Mouse (Mus musculus) neural tube, embryonic 12.5 days (tissue): ENCODE results near the gene Eps8l2. TPM values are rescaled to one million over a fixed set of nuclear protein-coding genes. Genes with fewer than 3 reads are reported as not detected.

Source experiments
- ATAC-seq: fragments of 200-750 bp; cut with Nextera tagmentation; 2 replicates; pipeline ENCODE4 v1.8.0; 2017; ENCODE audit warnings: low read depth, mild to moderate bottlenecking, moderate TSS enrichment, moderate library complexity; ENCODE audit not compliant: low FRiP score
- H3K27ac ChIP-seq: fragments of 300-500 bp; sonication (generic); 2 replicates; pipeline ENCODE4 v1.5.1; 2016
- H3K27me3 ChIP-seq: fragments of 300-500 bp; sonication (generic); replicated peaks from 2 replicates; pipeline ENCODE4 v1.6.1; 2016; ENCODE audit warnings: mild to moderate bottlenecking
- H3K36me3 ChIP-seq: fragments of 300-500 bp; sonication (generic); 2 replicates; pipeline ENCODE4 v1.6.1; 2016; ENCODE audit warnings: mild to moderate bottlenecking
- H3K4me1 ChIP-seq: fragments of 300-500 bp; sonication (generic); 2 replicates; pipeline ENCODE4 v1.6.1; 2016
- H3K4me2 ChIP-seq: fragments of 300-500 bp; sonication (generic); replicated peaks from 2 replicates; pipeline ENCODE4 v1.6.1; 2016; ENCODE audit warnings: mild to moderate bottlenecking
- H3K4me3 ChIP-seq: fragments of 300-500 bp; sonication (generic); 2 replicates; pipeline ENCODE4 v1.5.1; 2016
- H3K9ac ChIP-seq: fragments of 300-500 bp; sonication (generic); 2 replicates; pipeline ENCODE4 v1.6.1; 2016; ENCODE audit warnings: mild to moderate bottlenecking
- H3K9me3 ChIP-seq: fragments of 300-500 bp; sonication (generic); 2 replicates; pipeline ENCODE4 v1.6.1; 2016; ENCODE audit warnings: mild to moderate bottlenecking
- WGBS: fragments of 180-500 bp; shearing (Covaris S2); methylation state at CpG from one replicate; pipeline ENCODE4 v1.1.7; 2016; 5-methylcytosine and 5-hydroxymethylcytosine counted together
- polyA plus RNA-seq: library from polyadenylated mRNA; unstranded; fragments of >200 nt; fragmentation: Nextera tagmentation; extraction: Ambion mirVana; gene quantifications from 2 replicates; pipeline ENCODE4 v1.2.1, GENCODE M21; 2016

Gene Eps8l2
- polyA plus RNA-seq, 1 experiment from 2014 or later: 1.0 TPM

DNA sequence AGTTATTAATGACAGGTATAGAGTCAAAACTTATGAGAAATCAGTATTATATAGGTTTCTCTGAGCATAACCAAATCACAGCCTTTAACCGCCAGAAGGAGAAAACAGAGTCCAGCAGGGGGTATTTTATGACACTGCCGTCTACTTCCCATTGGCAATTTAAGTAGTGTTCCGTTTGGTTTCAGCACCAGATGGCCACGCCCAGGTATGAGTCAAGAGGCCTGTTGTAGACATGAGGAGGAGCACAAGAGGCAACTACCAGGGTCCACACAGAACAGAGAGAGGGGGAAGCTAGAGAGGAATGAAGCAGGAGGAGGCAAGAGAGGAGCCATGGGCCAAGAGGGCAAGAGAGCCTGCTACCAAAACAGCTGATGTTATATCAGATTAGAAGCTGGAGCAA is 40.9 kb downstream of the Eps8l2 start:
- no peaks in the 10 kb centered on the region for H3K36me3 ChIP-seq
- H3K9me3 ChIP-seq: no peaks in the 10 kb centered on the region
- no peak overlapping the region for H3K27ac ChIP-seq
- no peak overlapping the region for H3K9ac ChIP-seq
- no peak overlapping the region for H3K4me2 ChIP-seq
- H3K4me1 ChIP-seq: no peaks in the 10 kb centered on the region
- ATAC-seq: no peak
- WGBS: 28% methylated on average over 4 of the region's 4 CpGs
- H3K4me3 ChIP-seq: no peak overlapping the region
- no peaks in the 10 kb centered on the region for H3K27me3 ChIP-seq

DNA sequence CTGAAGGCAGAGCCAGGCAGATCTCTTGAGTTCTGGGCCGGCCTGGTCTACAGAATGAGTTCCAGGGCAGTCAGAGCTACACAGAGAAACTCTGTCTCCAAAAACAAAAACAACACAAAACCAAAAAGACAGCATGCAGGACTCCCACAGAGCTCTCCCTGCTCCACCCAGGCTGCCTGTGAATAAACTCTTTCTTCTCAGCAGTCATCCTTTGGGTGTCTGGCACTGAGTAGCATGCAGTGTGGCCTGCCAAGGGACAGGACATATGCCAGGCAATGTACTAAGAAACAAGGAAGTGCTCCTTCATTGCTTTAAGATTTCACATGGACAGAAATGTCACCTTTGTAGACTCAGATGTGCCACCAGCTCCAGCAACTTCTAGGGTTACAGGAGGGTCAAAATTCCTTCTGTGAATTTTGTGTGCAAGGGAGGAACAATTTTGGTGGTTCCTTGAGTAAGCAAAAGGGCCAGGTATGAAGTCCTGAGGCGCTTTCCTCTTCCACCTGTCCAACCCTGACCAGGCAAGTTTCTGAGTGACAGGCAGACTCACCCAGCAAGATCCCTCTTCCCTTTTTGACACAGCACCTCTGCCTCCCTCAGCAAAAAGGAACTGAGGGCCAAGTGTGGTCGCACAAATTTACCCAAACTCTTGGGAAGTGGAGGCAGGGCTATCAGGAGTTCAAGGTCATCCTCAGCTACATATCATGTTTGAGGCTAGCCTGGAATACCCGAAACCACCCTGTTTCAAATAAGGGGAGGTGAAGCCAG is 42.6 kb downstream of the Eps8l2 start:
- ATAC-seq: no peak
- Histone ChIP-seq H3K9me3 (no peaks in the 10 kb centered on the region), H3K36me3 (no peaks in the 10 kb centered on the region), H3K27ac (no peak overlapping the region), H3K4me2 (no peak overlapping the region), H3K27me3 (no peaks in the 10 kb centered on the region), H3K4me3 (no peak overlapping the region), H3K4me1 (no peaks in the 10 kb centered on the region), H3K9ac (no peak overlapping the region)
- 89% methylated on average over 4 of the region's 4 CpGs for WGBS

- Histone ChIP-seq H3K4me1 (peaks cover 12% of the 10 kb centered on the region), H3K4me2 (no peak overlapping the region), H3K9ac (no peak overlapping the region), H3K27me3 (0 out of 2 replicates have a peak, but pooled peaks cover 3% of the 10 kb centered on the region), H3K4me3 (no peak overlapping the region), H3K36me3 (no peaks in the 10 kb centered on the region), H3K9me3 (no peaks in the 10 kb centered on the region), H3K27ac (no peak overlapping the region)
- no peak for ATAC-seq
- 55% methylated on average over 2 of the region's 2 CpGs for WGBS
Observed at GRCm38 (mm10) chr7:141387807-141388486, 49.3 kb downstream of the Eps8l2 start.

GRCm38 (mm10) chr7:141388487-141389109 is 49.9 kb downstream of the Eps8l2 start:
- Histone ChIP-seq H3K4me3 (no peak overlapping the region), H3K9me3 (no peaks in the 10 kb centered on the region), H3K36me3 (no peaks in the 10 kb centered on the region), H3K4me2 (no peak overlapping the region), H3K27me3 (0 out of 2 replicates have a peak, but pooled peaks cover 3% of the 10 kb centered on the region), H3K27ac (no peak overlapping the region), H3K9ac (no peak overlapping the region), H3K4me1 (peaks cover 15% of the 10 kb centered on the region)
- ATAC-seq: no peak
- 37% methylated on average over 3 of the region's 3 CpGs for WGBS

DNA sequence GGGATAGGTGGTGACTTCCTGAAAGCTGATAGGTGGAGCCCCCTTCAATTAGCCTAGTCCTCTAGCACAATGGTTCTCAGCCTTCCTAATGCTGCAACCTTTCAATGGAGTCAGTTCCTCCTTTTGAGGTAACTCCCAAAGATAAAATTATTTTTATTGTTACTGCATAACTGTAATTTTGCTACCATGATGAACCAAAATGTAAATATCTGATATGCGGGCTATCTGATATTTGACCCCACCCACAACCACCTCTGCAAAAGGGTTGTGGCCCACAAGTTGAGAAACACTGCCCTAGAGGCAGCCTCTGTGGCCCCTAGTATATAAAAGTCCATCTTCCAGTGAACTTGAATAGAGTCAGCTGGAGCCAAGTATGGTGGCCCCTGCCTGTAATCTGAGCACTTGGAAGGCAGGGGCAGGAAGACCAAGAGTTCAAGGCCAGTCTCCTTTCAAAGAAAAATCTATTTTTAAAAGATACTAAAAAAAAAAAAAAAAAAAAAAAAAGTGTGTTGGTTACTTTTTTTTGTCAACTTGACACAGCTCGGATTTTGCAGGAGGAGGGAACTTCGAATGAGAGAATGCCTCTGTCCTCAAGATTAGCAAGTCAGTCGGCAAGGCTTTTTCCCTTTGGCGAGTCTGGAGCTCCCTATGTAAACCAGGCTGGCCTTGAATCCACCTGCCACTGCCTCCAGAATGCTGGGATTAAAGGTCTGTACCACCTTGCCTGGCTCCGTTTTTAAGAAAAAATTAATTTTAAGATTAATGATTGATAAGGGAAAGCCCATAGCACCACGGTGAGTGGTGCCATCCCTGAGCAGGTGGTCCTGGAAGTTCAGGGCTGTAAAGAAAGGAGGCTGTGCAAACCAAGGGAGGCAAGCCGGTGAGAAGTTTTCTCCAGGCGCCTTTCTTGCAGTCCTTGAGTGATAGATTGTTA is 51.9 kb downstream of the Eps8l2 start:
- WGBS: 56% methylated on average over 9 of the region's 9 CpGs
- H3K9me3 ChIP-seq: no peaks in the 10 kb centered on the region

GRCm38 (mm10) chr7:141391625-141392551 is 53.2 kb downstream of the Eps8l2 start, which contains the start of gene Taldo1:
Gene Taldo1, plus strand, starts transcription at chr7:141392199.
- Histone ChIP-seq H3K4me3 (peak within 1 kb of the TSS; percentile 63), H3K36me3 (peaks cover 10% of the 10 kb centered on the region; the same call in 1 of the 2 replicates), H3K4me2 (peak within 1 kb of the TSS; percentile 76), H3K4me1 (peaks cover 15% of the 10 kb centered on the region), H3K27ac (peak within 1 kb of the TSS; percentile 27; the same call in 1 of the 2 replicates), H3K9me3 (no peaks in the 10 kb centered on the region), H3K27me3 (0 out of 2 replicates have a peak, but pooled peaks cover 3% of the 10 kb centered on the region), H3K9ac (peak within 1 kb of the TSS; percentile 52)
- ATAC-seq: peak; percentile 93
- WGBS: under 1% methylated on average over 57 of the region's 57 CpGs

More for the DNA sequence above, 51.9 kb downstream of the Eps8l2 start:
- no peak overlapping the region for H3K4me3 ChIP-seq
- no peak for ATAC-seq
- H3K4me2 ChIP-seq: no peak overlapping the region
- 0 out of 2 replicates have a peak, but pooled peaks cover 3% of the 10 kb centered on the region for H3K27me3 ChIP-seq
- no peak overlapping the region for H3K27ac ChIP-seq
- H3K36me3 ChIP-seq: no peaks in the 10 kb centered on the region
- H3K4me1 ChIP-seq: peaks cover 15% of the 10 kb centered on the region
- H3K9ac ChIP-seq: no peak overlapping the region

GRCm38 (mm10) chr7:141392552-141393222 is 54.0 kb downstream of the Eps8l2 start:
- Histone ChIP-seq H3K4me3 (peak overlapping the region; percentile 63), H3K27me3 (0 out of 2 replicates have a peak, but pooled peaks cover 3% of the 10 kb centered on the region), H3K27ac (peak overlapping the region; percentile 27; the same call in 1 of the 2 replicates), H3K9ac (peak overlapping the region; percentile 52), H3K4me2 (peak overlapping the region; percentile 76), H3K9me3 (no peaks in the 10 kb centered on the region), H3K4me1 (peaks cover 15% of the 10 kb centered on the region), H3K36me3 (peaks cover 11% of the 10 kb centered on the region; the same call in 1 of the 2 replicates)
- ATAC-seq: no peak; the same call in 1 of the 2 replicates
- 33% methylated on average over 9 of the region's 9 CpGs for WGBS

- H3K27me3 ChIP-seq: 0 out of 2 replicates have a peak, but pooled peaks cover under 1% of the 10 kb centered on the region
- peaks cover 23% of the 10 kb centered on the region for H3K36me3 ChIP-seq
- WGBS: 91% methylated on average over 7 of the region's 7 CpGs
- H3K9ac ChIP-seq: no peak overlapping the region
- no peak overlapping the region for H3K4me2 ChIP-seq
- peaks cover 15% of the 10 kb centered on the region for H3K4me1 ChIP-seq
- no peaks in the 10 kb centered on the region for H3K9me3 ChIP-seq
- H3K27ac ChIP-seq: no peak overlapping the region
- H3K4me3 ChIP-seq: no peak overlapping the region
- ATAC-seq: no peak
Observed at GRCm38 (mm10) chr7:141394158-141394557, 55.5 kb downstream of the Eps8l2 start.

- H3K4me1 ChIP-seq: peaks cover 15% of the 10 kb centered on the region
- no peaks in the 10 kb centered on the region for H3K27me3 ChIP-seq
- H3K4me3 ChIP-seq: no peak overlapping the region
- no peak overlapping the region for H3K27ac ChIP-seq
- H3K36me3 ChIP-seq: peaks cover 29% of the 10 kb centered on the region
- 25% methylated on average over 6 of the region's 6 CpGs for WGBS
- no peak overlapping the region for H3K4me2 ChIP-seq
- no peaks in the 10 kb centered on the region for H3K9me3 ChIP-seq
- no peak for ATAC-seq
- H3K9ac ChIP-seq: no peak overlapping the region
Observed at GRCm38 (mm10) chr7:141394771-141395170, 56.1 kb downstream of the Eps8l2 start.

- ATAC-seq: no peak
- Histone ChIP-seq H3K36me3 (peaks cover 34% of the 10 kb centered on the region), H3K9me3 (no peaks in the 10 kb centered on the region), H3K4me1 (peaks cover 15% of the 10 kb centered on the region), H3K27ac (no peak overlapping the region), H3K4me3 (no peak overlapping the region), H3K27me3 (no peaks in the 10 kb centered on the region), H3K4me2 (no peak overlapping the region), H3K9ac (no peak overlapping the region)
- 90% methylated on average over 1 of the region's 1 CpGs for WGBS
Observed at GRCm38 (mm10) chr7:141395348-141395747, 56.7 kb downstream of the Eps8l2 start.
